Mouse (Mus musculus): ENCODE measurements around the gene Foxp4. TPM values are rescaled to one million over a fixed set of nuclear protein-coding genes. Genes with fewer than 3 reads are reported as not detected.

Gene Foxp4
- polyA plus RNA-seq, 2 experiments: 3.5 to 9.4 TPM

- TF ChIP-seq CTCF (IDR thresholded peaks at IDR 0.05; ENCODE audit: low read depth) (no peak), EP300 (IDR thresholded peaks at IDR 0.05; ENCODE audit: low read depth) (no peak)
- 66% methylated on average over 26 of the region's 26 CpGs for WGBS (ENCODE audit: insufficient replicate concordance)
- DNase-seq (ENCODE audit: low read depth in 3 of 3, low spot score in 3 of 3) (no peak), ATAC-seq (ENCODE audit: insufficient read depth) (no peak)
- H3K27me3 ChIP-seq (ENCODE audit: control insufficient read depth, insufficient read depth, low read length): no peaks in the 10 kb centered on the region
- H3K4me2 ChIP-seq (ENCODE audit: low read depth): no peak overlapping the region
- no peak overlapping the region for H3K27ac ChIP-seq
- peaks cover 0 to 4% of the 10 kb centered on the region in 2 experiments; a peak in 1 of 4 replicates for H3K4me1 ChIP-seq (replicated peaks; ENCODE audit: control insufficient read depth in 2 of 2, insufficient read depth in 2 of 2, low read length in 1 of 2)
- H3K36me3 ChIP-seq (replicated peaks; ENCODE audit: control insufficient read depth, insufficient read depth, low read depth): no peaks in the 10 kb centered on the region
- no peak overlapping the region for H3K4me3 ChIP-seq (ENCODE audit: insufficient read depth in 1 of 2, low read depth in 2 of 2, low read length in 2 of 2)
- no peaks in the 10 kb centered on the region for H3K9me3 ChIP-seq (ENCODE audit: control insufficient read depth, low read length)
- no peak overlapping the region for H3K9ac ChIP-seq (replicated peaks)
Measured at GRCm38 (mm10) chr17:47876776-47877714, 47.4 kb downstream of the Foxp4 start.

DNA sequence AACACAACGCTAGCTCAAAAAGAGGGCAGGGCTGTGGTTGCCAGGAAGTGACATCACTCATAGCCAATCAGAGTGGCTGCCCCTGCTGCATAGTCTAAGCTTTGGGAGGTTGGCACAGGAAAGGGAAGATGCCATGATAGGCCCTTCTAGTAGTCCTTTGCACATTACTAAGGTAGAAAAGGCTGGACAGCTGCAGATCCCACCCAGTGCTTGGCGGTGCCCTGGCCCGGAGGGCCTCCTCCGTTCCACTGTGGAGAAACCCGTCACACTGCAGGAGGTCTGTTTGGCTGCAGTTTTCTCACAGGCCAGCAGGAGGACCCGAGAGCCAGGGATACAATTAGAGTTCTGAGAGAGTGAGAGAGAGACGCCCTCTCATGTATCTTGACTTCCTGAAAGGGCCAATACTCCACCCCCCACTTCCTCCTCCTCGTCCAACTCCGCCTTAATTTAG is 51.1 kb downstream of the Foxp4 start:
- Histone ChIP-seq H3K27me3 (ENCODE audit: control insufficient read depth, insufficient read depth, low read length) (no peaks in the 10 kb centered on the region), H3K4me2 (ENCODE audit: low read depth) (peak overlapping the region; percentile 50), H3K9me3 (ENCODE audit: control insufficient read depth, low read length) (no peaks in the 10 kb centered on the region), H3K4me1 (replicated peaks; ENCODE audit: control insufficient read depth in 2 of 2, insufficient read depth in 2 of 2, low read length in 1 of 2) (peaks cover 0 to 4% of the 10 kb centered on the region in 2 experiments; a peak in 1 of 4 replicates), H3K4me3 (ENCODE audit: insufficient read depth in 1 of 2, low read depth in 2 of 2, low read length in 2 of 2) (peak overlapping the region in 1 of 2 experiments; percentile 20; a peak in 1 of 4 replicates), H3K27ac (no peak overlapping the region), H3K9ac (replicated peaks) (no peak overlapping the region), H3K36me3 (replicated peaks; ENCODE audit: control insufficient read depth, insufficient read depth, low read depth) (0 out of 2 replicates have a peak, but pooled peaks cover 2% of the 10 kb centered on the region)
- ATAC-seq (ENCODE audit: insufficient read depth) (peak; percentile 61), DNase-seq (ENCODE audit: low read depth in 3 of 3, low spot score in 3 of 3) (peak; percentile 44 to 55 (median 54))
- WGBS (ENCODE audit: insufficient replicate concordance): 7% methylated on average over 9 of the region's 9 CpGs
- TF ChIP-seq CTCF (IDR thresholded peaks at IDR 0.05; ENCODE audit: low read depth): peak; percentile 86
- TF ChIP-seq EP300 (IDR thresholded peaks at IDR 0.05; ENCODE audit: low read depth): no peak

- Histone ChIP-seq H3K36me3 (replicated peaks; ENCODE audit: control insufficient read depth, insufficient read depth, low read depth) (0 out of 2 replicates have a peak, but pooled peaks cover 2% of the 10 kb centered on the region), H3K4me2 (ENCODE audit: low read depth) (no peak overlapping the region), H3K27ac (no peak overlapping the region), H3K4me3 (ENCODE audit: insufficient read depth in 1 of 2, low read depth in 2 of 2, low read length in 2 of 2) (no peak overlapping the region), H3K27me3 (ENCODE audit: control insufficient read depth, insufficient read depth, low read length) (no peaks in the 10 kb centered on the region), H3K4me1 (replicated peaks; ENCODE audit: control insufficient read depth in 2 of 2, insufficient read depth in 2 of 2, low read length in 1 of 2) (peaks cover 0 to 4% of the 10 kb centered on the region in 2 experiments; a peak in 1 of 4 replicates), H3K9me3 (ENCODE audit: control insufficient read depth, low read length) (no peaks in the 10 kb centered on the region), H3K9ac (replicated peaks) (no peak overlapping the region)
- DNase-seq (ENCODE audit: low read depth in 3 of 3, low spot score in 3 of 3) (no peak), ATAC-seq (ENCODE audit: insufficient read depth) (no peak)
- TF ChIP-seq CTCF (IDR thresholded peaks at IDR 0.05; ENCODE audit: low read depth): no peak
- TF ChIP-seq EP300 (IDR thresholded peaks at IDR 0.05; ENCODE audit: low read depth): no peak
- 80% methylated on average over 31 of the region's 31 CpGs for WGBS (ENCODE audit: insufficient replicate concordance)
Measured at GRCm38 (mm10) chr17:47872311-47873011, 52.0 kb downstream of the Foxp4 start.

GRCm38 (mm10) chr17:47869874-47870273 is 54.6 kb downstream of the Foxp4 start:
- Histone ChIP-seq H3K27me3 (ENCODE audit: control insufficient read depth, insufficient read depth, low read length) (no peaks in the 10 kb centered on the region), H3K9me3 (ENCODE audit: control insufficient read depth, low read length) (no peaks in the 10 kb centered on the region), H3K9ac (replicated peaks) (no peak overlapping the region), H3K4me3 (ENCODE audit: insufficient read depth in 1 of 2, low read depth in 2 of 2, low read length in 2 of 2) (no peak overlapping the region), H3K36me3 (replicated peaks; ENCODE audit: control insufficient read depth, insufficient read depth, low read depth) (0 out of 2 replicates have a peak, but pooled peaks cover 2% of the 10 kb centered on the region), H3K4me1 (replicated peaks; ENCODE audit: control insufficient read depth in 2 of 2, insufficient read depth in 2 of 2, low read length in 1 of 2) (peaks cover 0 to 4% of the 10 kb centered on the region in 2 experiments; a peak in 1 of 4 replicates), H3K27ac (no peak overlapping the region), H3K4me2 (ENCODE audit: low read depth) (no peak overlapping the region)
- no peak for DNase-seq (ENCODE audit: low read depth in 3 of 3, low spot score in 3 of 3)
- no peak for ATAC-seq (ENCODE audit: insufficient read depth)
- 81% methylated on average over 10 of the region's 10 CpGs for WGBS (ENCODE audit: insufficient replicate concordance)
- TF ChIP-seq EP300 (IDR thresholded peaks at IDR 0.05; ENCODE audit: low read depth): no peak
- no peak for TF ChIP-seq CTCF (IDR thresholded peaks at IDR 0.05; ENCODE audit: low read depth)

Measured in liver, embryonic 14.5 days (tissue).